In the genomic region with DNA sequence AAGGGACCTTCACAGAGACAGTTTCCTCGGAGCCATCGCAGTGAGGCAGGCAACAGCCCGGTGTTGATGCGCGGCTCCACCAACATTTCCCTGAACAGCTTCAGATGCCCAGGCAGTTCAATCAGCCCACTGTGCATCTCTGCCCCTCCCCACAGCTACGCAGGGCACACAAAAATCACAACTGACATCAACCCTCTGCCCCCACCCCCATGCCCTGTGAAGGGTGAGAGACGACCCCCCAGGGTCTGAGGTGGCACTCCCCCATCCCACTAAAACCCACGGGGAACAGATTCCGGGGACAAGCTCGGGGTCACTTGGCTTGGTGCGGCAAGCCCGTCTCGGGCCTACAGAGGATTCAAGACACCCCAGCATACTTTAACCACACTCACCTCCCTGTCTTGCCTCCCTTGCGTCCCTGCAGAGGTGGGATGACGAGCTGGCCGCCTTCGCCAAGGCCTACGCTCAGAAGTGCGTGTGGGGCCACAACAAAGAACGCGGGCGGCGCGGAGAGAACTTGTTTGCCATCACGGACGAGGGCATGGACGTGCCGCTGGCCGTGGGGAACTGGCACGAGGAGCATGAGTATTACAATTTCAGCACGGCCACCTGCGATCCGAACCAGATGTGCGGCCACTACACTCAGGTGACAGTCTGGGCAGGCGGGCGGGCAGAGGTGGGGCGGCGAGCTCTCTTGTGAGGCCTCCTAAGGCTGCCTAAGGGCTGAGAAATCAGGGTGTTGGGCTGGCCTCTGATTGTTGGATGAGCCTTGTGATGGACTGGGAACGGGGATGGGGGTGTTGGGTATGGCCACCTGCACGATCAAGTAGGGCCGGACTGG, we compare ENCODE assay signal across 1 mouse cellular context.
TF ChIP-seq lines count a peak whose summit lies in the region.

No protein-coding gene starts in this region.

TF ChIP-seq in ES-E14, 5 proteins besides CTCF, POLR2A, EP300 and RAD21 (continued from another document):
- TF ChIP-seq CHD2 (IDR thresholded peaks at IDR 0.05; ENCODE audit: low read depth, low read length), result no peak
- TF ChIP-seq HCFC1 (IDR thresholded peaks at IDR 0.05; ENCODE audit: borderline replicate concordance, insufficient read depth, low read length), result no peak
- TF ChIP-seq MAFK (IDR thresholded peaks at IDR 0.05; ENCODE audit: insufficient read depth, low read depth, low read length), result no peak
TF ChIP-seq in ES-E14: peak in this region for 0.
